Mouse (Mus musculus): ENCODE measurements around the gene Ltk.

Gene Ltk

DNA sequence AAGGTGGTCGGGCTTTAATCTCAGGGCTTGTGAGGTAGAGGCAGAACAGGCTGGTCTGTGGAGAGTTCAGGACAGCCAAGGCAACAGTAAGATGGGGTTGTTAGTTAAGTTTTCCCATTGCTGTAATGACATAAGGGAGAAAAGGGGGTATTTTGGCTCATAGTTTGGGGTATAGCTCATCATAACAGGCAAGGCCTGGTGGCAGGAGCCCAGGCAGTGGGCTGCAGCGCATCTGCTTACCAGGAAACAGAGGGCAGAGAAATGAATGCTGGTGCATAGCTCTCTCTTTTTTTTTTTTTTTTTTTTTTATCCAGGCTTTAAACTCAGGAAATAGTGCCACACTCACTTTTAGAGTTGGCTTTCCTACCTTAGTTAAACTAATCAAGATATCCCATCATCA lies 57.1 kb downstream of the Ltk start:
- DNase-seq (ENCODE audit: low spot score in 2 of 2): no peak
